Mouse (Mus musculus) heart, embryonic 10.5 days (tissue): ENCODE data around the gene Crx. TPM values are rescaled to one million over a fixed set of nuclear protein-coding genes. Genes with fewer than 3 reads are reported as not detected.

Experiments used
- polyA plus RNA-seq: library from polyadenylated mRNA; unstranded; fragments of >200 nt; fragmentation: Nextera tagmentation; extraction: Ambion mirVana; gene quantifications from 2 replicates; pipeline ENCODE4 v1.2.1, GENCODE M21; 2016

Gene Crx
- polyA plus RNA-seq, 1 experiment from 2014 or later: not detected

Other genes with a start within 250 kb of the Crx start
- gene Obox3, start 240.1 kb downstream of the Crx start, polyA plus RNA-seq: not detected in 2 replicates
- gene Obox5, start 129.8 kb downstream of the Crx start, polyA plus RNA-seq: not detected in 2 replicates
- gene Obox6, start 40.3 kb downstream of the Crx start, polyA plus RNA-seq: not detected in 2 replicates
- gene Crxos, start 2.6 kb upstream of the Crx start, polyA plus RNA-seq: not detected in 2 replicates
- 750 and 752 TPM in 2 replicates for gene Selenow, start 42.4 kb upstream of the Crx start, polyA plus RNA-seq
- 136 and 152 TPM in 2 replicates for gene Nop53, start 66.1 kb upstream of the Crx start, polyA plus RNA-seq
- gene Ehd2, start 87.6 kb upstream of the Crx start, polyA plus RNA-seq: 22.1 and 26.2 TPM in 2 replicates
- 5.8 and 7.4 TPM in 2 replicates for gene Bicra, start 168.0 kb upstream of the Crx start, polyA plus RNA-seq
- not detected in 2 replicates for gene Zfp541, start 181.8 kb upstream of the Crx start, polyA plus RNA-seq
- gene Napa, start 218.5 kb upstream of the Crx start, polyA plus RNA-seq: 182 and 196 TPM in 2 replicates
- gene Kptn, start 239.9 kb upstream of the Crx start, polyA plus RNA-seq: 31.6 and 34.9 TPM in 2 replicates
- gene Slc8a2, start 249.9 kb upstream of the Crx start, polyA plus RNA-seq: 0.24 and 0.28 TPM in 2 replicates